Mouse (Mus musculus) liver, embryonic 12.5 days (tissue): Measurements from ENCODE around the gene Eef1a2. TPM values are rescaled to one million over a fixed set of nuclear protein-coding genes. Genes with fewer than 3 reads are reported as not detected.

Source experiments
- ATAC-seq: fragments of 200-750 bp; cut with Nextera tagmentation; 2 replicates; pipeline ENCODE4 v1.8.0; 2017; ENCODE audit warnings: moderate number of reproducible peaks, mild to moderate bottlenecking, moderate library complexity
- H3K27ac ChIP-seq: fragments of 300-500 bp; sonication (generic); 2 replicates; pipeline ENCODE4 v1.5.1; 2016; ENCODE audit warnings: mild to moderate bottlenecking
- H3K27me3 ChIP-seq: fragments of 300-500 bp; sonication (generic); replicated peaks from 2 replicates; pipeline ENCODE4 v1.6.1; 2016; ENCODE audit warnings: mild to moderate bottlenecking, moderate library complexity
- H3K36me3 ChIP-seq: fragments of 300-500 bp; sonication (generic); 2 replicates; pipeline ENCODE4 v1.6.1; 2016; ENCODE audit warnings: mild to moderate bottlenecking, moderate library complexity
- H3K4me1 ChIP-seq: fragments of 300-500 bp; sonication (generic); 2 replicates; pipeline ENCODE4 v1.6.1; 2016
- H3K4me2 ChIP-seq: fragments of 300-500 bp; sonication (generic); 2 replicates; pipeline ENCODE4 v1.6.1; 2016; ENCODE audit warnings: mild to moderate bottlenecking, moderate library complexity
- H3K4me3 ChIP-seq: fragments of 300-500 bp; sonication (generic); 2 replicates; pipeline ENCODE4 v1.5.1; 2016; ENCODE audit warnings: mild to moderate bottlenecking, moderate library complexity
- H3K9ac ChIP-seq: fragments of 300-500 bp; sonication (generic); 2 replicates; pipeline ENCODE4 v1.6.1; 2016; ENCODE audit warnings: mild to moderate bottlenecking, moderate library complexity
- H3K9me3 ChIP-seq: fragments of 300-500 bp; sonication (generic); replicated peaks from 2 replicates; pipeline ENCODE4 v1.6.1; 2016; ENCODE audit warnings: mild to moderate bottlenecking, moderate library complexity
- WGBS: fragments of 180-500 bp; shearing (Covaris S2); methylation state at CpG from one replicate; pipeline ENCODE4 v1.1.7; 2016; ENCODE audit not compliant: insufficient replicate concordance; 5-methylcytosine and 5-hydroxymethylcytosine counted together
- polyA plus RNA-seq: library from polyadenylated mRNA; unstranded; fragments of >200 nt; fragmentation: Nextera tagmentation; extraction: Ambion mirVana; gene quantifications from 2 replicates; pipeline ENCODE4 v1.2.1, GENCODE M21; 2016

The Eef1a2 gene
- polyA plus RNA-seq, 1 experiment from 2014 or later, result not detected

DNA sequence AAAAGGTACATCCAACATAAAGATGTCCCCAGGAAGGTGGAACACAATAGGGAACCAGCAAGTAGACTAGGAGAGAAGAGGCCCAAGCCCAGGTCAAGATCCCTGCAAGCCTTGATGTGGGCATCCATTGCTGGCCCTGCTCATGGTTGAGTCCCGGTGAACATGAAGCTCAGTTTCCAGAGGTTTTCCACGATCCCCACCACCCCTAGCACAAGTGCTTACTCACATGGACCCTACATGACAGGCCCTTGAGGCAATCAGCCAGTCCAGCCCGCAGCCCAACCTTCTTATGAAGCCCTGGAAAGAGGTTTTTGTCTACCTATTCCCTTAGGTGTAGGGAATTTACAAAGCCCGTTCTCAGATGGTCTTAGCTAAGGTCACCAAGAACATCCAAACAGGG, 366 bp upstream of the Eef1a2 start:
- Histone ChIP-seq H3K9ac (no peak overlapping the region), H3K4me2 (no peak overlapping the region), H3K9me3 (no peaks in the 10 kb centered on the region), H3K36me3 (no peaks in the 10 kb centered on the region), H3K27me3 (peaks cover 65% of the 10 kb centered on the region), H3K4me1 (no peaks in the 10 kb centered on the region), H3K4me3 (no peak overlapping the region), H3K27ac (no peak overlapping the region)
- no peak for ATAC-seq
- 46% methylated on average over 4 of the region's 4 CpGs for WGBS

DNA sequence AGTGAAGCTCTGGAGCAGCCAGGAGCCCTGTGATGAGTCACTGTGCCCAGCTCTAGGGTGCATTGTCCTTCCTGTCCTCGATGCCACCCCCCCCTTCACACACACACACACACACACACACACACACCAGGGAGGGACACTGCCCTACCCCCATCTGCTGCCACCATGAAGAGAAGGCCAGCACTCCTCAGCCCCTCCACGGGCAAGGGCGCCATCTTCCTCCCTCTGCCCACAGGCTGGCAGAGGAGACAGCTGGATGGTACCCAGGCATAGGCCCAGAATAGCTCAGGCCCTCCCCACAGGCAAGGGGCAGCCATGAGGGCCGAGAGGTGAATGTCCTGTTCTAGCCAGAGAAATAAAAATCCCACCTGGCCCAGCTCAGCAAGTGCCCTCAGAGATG, 1.0 kb downstream of the Eef1a2 start:
- no peaks in the 10 kb centered on the region for H3K36me3 ChIP-seq
- H3K27ac ChIP-seq, result no peak overlapping the region
- H3K27me3 ChIP-seq, result peaks cover 76% of the 10 kb centered on the region
- no peak overlapping the region for H3K4me3 ChIP-seq
- no peaks in the 10 kb centered on the region for H3K9me3 ChIP-seq
- ATAC-seq, result no peak
- no peak overlapping the region for H3K9ac ChIP-seq
- 45% methylated on average over 3 of the region's 4 CpGs for WGBS
- no peak overlapping the region for H3K4me2 ChIP-seq
- H3K4me1 ChIP-seq, result no peaks in the 10 kb centered on the region

DNA sequence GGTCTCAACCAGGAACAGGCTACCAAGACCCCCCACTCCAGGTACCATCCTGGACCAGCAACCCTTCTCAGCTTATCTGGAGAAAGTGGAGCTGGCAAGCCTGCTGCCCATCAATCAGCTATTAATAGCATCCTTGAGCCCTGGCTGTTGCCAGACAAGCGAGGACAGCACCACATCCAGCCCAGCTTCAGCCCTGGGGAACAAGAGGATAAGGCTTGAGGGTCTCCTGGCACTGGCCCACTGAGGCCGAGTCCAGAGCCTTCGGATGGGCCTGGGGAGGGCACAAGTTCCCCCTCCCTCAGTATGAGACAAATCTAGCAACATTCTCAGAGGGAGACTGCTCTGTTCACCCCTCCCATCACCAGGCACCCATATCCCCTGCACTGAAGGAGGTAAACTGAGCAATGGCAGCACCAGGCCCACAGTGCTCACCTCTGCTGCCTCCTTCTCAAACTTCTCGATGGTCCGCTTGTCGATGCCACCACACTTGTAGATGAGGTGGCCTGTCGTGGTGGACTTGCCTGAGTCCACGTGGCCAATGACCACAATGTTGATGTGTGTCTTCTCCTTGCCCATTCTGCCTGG, 1.9 kb downstream of the Eef1a2 start:
- H3K4me1 ChIP-seq, result no peaks in the 10 kb centered on the region
- H3K4me2 ChIP-seq, result no peak overlapping the region
- no peak for ATAC-seq
- WGBS, result 45% methylated on average over 8 of the region's 8 CpGs
- no peak overlapping the region for H3K4me3 ChIP-seq
- peaks cover 85% of the 10 kb centered on the region for H3K27me3 ChIP-seq
- no peaks in the 10 kb centered on the region for H3K9me3 ChIP-seq
- H3K36me3 ChIP-seq, result no peaks in the 10 kb centered on the region
- no peak overlapping the region for H3K9ac ChIP-seq
- no peak overlapping the region for H3K27ac ChIP-seq

DNA sequence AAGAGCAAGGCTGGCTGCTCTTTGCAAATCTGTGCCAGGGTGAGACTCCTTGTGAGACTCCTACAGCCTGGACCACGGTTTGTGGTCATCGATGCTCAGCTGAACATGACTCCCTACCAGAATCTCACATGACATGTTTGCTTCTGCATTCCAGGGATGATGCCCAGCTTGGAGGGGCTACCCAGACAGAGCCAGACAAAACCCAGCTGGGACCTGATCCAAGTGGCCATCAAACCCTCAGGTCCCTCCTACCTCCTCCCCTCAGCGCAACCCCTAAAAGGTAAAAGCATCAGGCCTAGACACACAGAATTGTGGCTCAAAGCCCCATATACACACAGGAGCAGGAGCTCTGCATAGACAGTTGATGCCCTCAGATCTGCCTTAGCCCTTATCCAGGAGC, 2.5 kb downstream of the Eef1a2 start:
- Histone ChIP-seq H3K9me3 (no peaks in the 10 kb centered on the region), H3K27me3 (peaks cover 88% of the 10 kb centered on the region), H3K4me1 (no peaks in the 10 kb centered on the region), H3K36me3 (no peaks in the 10 kb centered on the region), H3K4me3 (no peak overlapping the region), H3K27ac (no peak overlapping the region), H3K9ac (no peak overlapping the region), H3K4me2 (no peak overlapping the region)
- WGBS, result 77% methylated on average over 3 of the region's 3 CpGs
- ATAC-seq, result no peak

DNA sequence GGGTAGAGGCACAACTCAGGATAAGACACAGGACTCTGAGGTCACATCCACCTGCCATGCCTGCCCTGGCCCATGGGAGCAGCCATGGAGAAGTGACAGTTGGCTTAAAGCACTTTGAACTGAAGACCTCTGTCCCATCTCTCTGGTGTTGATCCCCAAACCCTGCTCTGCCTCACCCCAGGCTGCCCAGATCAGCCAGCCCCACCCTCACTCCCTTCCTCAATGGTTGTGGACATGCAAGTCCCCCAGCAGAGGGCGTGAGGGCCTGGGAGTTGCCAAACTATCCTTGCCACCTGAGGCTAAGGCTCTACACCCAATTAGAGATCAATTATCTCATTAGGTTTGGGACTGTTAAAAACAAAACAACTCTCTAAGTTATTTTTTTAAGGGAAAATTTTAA, 3.0 kb downstream of the Eef1a2 start:
- Histone ChIP-seq H3K9me3 (no peaks in the 10 kb centered on the region), H3K36me3 (no peaks in the 10 kb centered on the region), H3K27me3 (peaks cover 88% of the 10 kb centered on the region), H3K4me1 (no peaks in the 10 kb centered on the region), H3K4me2 (no peak overlapping the region), H3K4me3 (no peak overlapping the region), H3K27ac (no peak overlapping the region), H3K9ac (no peak overlapping the region)
- 0% methylated on average over 1 of the region's 1 CpGs for WGBS
- no peak for ATAC-seq

DNA sequence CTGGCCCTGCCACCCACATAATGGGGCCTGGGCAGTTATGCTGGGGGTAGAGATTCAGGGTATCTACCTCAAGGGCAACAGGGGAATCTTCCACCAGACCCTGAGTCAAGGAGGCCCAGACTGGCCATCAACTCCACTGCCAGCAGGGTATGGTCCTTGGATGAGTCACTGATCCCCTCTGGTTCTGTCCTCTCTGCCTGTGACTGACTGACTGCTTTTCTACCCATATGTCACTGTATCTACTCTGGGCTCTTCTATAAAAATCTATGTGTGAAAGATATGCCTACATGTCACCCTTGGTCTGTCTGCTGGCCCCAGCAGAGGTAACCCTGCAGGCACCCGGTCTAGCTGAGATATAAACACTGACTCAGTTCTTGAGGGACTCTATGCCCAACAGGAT, 3.7 kb downstream of the Eef1a2 start:
- Histone ChIP-seq H3K27ac (no peak overlapping the region), H3K9ac (no peak overlapping the region), H3K4me2 (no peak overlapping the region), H3K4me3 (no peak overlapping the region), H3K27me3 (peaks cover 89% of the 10 kb centered on the region), H3K9me3 (no peaks in the 10 kb centered on the region), H3K4me1 (no peaks in the 10 kb centered on the region), H3K36me3 (no peaks in the 10 kb centered on the region)
- ATAC-seq, result no peak
- WGBS, result 76% methylated on average over 1 of the region's 1 CpGs

DNA sequence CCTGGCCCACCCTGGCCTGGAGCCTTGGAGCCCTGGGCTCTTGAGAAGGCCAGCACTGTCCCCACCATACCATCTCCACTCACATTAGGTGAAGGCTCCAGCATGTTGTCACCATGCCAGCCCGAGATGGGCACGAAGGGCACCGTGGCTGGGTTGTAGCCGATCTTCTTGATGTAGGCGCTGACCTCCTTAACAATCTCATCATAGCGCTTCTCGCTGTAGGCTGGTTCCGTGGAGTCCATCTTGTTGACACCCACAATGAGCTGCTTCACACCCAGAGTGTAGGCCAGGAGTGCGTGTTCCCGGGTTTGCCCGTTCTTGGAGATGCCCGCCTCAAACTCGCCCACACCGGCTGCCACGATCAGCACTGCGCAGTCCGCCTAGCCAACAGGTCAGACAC, 4.1 kb downstream of the Eef1a2 start:
- Histone ChIP-seq H3K4me1 (0 out of 2 replicates have a peak, but pooled peaks cover 3% of the 10 kb centered on the region), H3K27ac (no peak overlapping the region), H3K4me3 (no peak overlapping the region), H3K36me3 (no peaks in the 10 kb centered on the region), H3K9me3 (no peaks in the 10 kb centered on the region), H3K4me2 (no peak overlapping the region), H3K27me3 (peaks cover 89% of the 10 kb centered on the region), H3K9ac (no peak overlapping the region)
- WGBS, result 76% methylated on average over 17 of the region's 17 CpGs
- no peak for ATAC-seq

DNA sequence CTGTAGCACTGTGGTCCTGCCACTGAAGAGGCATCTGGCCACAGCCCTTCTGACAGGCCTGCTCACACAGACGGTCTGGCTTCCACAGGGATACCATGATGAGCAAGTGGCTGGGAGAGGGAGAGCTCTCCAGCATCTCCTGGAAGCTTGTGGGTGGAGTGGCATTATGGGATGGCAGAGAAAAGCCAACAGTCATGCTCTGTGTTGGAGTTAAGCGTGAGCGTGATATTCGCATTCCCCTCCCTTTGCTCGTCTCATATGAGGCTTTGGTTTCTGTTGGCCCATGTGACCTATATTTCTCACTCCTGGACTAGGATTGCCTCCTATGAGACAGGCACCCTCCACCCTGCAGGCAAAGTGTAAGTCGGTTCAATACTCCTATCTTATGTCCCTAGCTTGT, 6.5 kb downstream of the Eef1a2 start:
- Histone ChIP-seq H3K36me3 (no peaks in the 10 kb centered on the region), H3K27ac (no peak overlapping the region), H3K4me2 (no peak overlapping the region), H3K9ac (no peak overlapping the region), H3K9me3 (no peaks in the 10 kb centered on the region), H3K4me3 (no peak overlapping the region), H3K27me3 (peaks cover 88% of the 10 kb centered on the region), H3K4me1 (0 out of 2 replicates have a peak, but pooled peaks cover 5% of the 10 kb centered on the region)
- WGBS, result 56% methylated on average over 6 of the region's 6 CpGs
- no peak for ATAC-seq

DNA sequence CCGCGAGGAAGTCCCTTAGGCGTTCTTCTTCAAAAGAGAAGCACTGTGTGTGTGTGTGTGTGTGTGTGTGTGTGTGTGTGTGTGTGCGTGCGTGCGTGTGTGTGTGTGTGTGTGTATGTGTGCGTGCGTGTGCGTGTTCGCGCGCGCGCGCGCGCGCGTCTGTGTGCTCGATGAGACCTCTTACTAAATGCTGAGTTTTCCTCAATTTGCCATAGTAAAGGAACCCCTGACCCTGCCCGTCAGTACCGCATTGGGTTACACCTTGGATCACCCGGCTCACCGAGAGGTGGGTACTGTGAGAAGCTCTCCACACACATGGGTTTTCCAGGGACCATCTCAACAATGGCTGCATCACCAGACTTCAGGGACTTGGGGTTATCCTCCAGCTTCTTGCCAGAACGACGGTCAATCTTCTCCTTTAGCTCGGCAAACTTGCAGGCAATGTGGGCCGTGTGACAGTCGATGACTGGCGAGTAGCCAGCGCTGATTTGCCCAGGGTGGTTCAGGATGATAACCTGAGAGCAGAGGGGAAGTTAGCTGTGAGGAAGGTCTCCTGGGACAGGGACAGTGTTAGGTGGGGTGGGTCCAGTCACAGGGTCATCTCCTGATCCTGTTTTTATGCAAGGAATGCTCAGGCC, 8.4 kb downstream of the Eef1a2 start:
- Histone ChIP-seq H3K9ac (no peak overlapping the region), H3K36me3 (no peaks in the 10 kb centered on the region), H3K27me3 (peaks cover 86% of the 10 kb centered on the region), H3K4me1 (0 out of 2 replicates have a peak, but pooled peaks cover 5% of the 10 kb centered on the region), H3K9me3 (no peaks in the 10 kb centered on the region), H3K4me2 (peak overlapping the region; percentile 67), H3K27ac (no peak overlapping the region), H3K4me3 (peak overlapping the region; percentile 44; the same call in 1 of the 2 replicates)
- ATAC-seq, result no peak
- 18% methylated on average over 31 of the region's 31 CpGs for WGBS

DNA sequence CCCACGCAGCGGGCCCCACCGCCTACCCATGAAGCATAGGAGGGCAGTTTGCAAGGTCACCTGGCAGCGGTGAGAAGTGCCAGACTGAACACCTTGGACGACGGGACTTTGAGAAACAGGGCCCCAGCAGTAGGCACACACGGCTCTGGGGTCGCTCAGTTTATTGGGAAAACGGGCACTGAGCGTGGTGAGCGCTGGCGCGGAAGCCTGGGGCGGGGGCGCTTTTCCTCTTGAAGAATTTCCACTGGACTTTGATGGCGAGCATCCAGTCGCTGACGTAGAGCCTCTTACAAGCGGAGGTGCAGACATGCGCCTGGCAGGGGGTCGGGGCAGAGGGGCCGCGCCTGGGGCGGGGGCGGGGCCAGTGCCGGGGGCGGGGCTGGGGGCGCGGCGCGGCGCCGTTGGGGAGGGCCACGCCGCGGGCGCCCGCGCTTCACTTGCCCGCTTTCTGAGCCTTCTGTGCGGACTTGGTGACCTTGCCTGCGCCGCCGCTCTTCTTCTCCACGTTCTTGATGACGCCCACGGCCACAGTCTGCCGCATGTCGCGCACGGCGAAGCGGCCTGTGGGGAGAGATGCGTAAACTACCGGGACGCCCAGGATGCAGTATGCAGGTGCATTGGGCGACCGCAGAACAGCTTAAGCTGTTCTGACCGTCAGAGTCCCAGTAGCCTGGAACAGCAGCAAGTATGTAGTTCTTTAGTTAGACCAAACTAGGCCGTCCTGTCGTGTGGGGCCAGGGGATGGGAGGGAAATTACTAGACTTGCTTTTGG, 9.1 kb downstream of the Eef1a2 start:
- Histone ChIP-seq H3K9me3 (no peaks in the 10 kb centered on the region), H3K4me3 (peak overlapping the region; percentile 44), H3K9ac (no peak overlapping the region), H3K4me2 (peak overlapping the region; percentile 67), H3K36me3 (no peaks in the 10 kb centered on the region), H3K27me3 (peaks cover 80% of the 10 kb centered on the region), H3K4me1 (0 out of 2 replicates have a peak, but pooled peaks cover 5% of the 10 kb centered on the region), H3K27ac (no peak overlapping the region)
- 2% methylated on average over 61 of the region's 61 CpGs for WGBS
- no peak for ATAC-seq

DNA sequence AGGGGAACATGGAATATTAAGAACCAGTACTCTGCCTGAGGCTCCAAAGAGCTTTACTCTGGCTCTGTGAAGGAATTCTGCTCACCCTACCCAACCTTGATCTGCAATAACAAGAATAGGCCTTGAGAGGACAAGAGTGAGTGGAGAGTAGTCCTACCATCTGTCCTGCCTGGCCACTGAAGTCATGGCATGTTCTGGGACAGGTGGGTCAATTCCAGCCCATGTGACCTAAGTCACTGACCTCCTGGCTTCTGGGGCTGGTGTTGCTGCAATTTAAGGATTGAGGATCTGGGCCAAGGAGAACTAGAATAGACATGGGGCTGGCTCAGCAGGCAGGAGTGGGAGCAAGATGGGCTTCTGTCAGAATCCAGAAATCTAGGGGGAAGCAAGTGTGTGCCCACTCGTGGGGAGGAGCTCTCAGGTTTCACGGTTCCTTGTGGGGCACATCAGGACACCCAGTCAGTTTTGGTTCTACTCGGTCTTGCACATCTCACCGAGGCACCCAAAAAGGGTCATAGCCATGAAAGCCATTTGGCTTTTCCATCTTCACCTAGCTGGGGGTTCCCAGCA, 9.8 kb downstream of the Eef1a2 start:
- no peak overlapping the region for H3K27ac ChIP-seq
- no peak overlapping the region for H3K4me2 ChIP-seq
- no peak overlapping the region for H3K4me3 ChIP-seq
- no peaks in the 10 kb centered on the region for H3K36me3 ChIP-seq
- no peak for ATAC-seq
- H3K27me3 ChIP-seq, result peaks cover 76% of the 10 kb centered on the region
- no peak overlapping the region for H3K9ac ChIP-seq
- H3K9me3 ChIP-seq, result no peaks in the 10 kb centered on the region
- 37% methylated on average over 4 of the region's 4 CpGs for WGBS
- H3K4me1 ChIP-seq, result 0 out of 2 replicates have a peak, but pooled peaks cover 5% of the 10 kb centered on the region

DNA sequence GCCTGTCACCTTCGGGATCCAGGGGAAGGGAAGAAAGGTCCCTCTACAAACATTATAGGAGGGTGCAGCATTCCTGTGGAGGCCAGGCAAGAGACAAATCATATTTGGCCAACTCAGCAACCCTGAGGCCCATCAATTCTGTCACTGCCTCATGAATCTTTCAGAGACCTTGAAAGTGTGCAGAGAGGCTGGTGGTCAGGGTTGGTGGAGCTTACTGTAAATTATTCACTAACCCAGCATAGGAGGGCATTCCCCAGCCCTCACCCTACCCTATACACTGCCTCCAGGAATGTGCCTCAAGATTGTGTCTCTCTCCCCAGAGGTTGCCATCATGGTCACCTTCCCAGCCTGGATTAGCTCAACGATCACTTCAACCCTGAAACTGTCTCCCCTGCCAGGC, 12.1 kb downstream of the Eef1a2 start:
- peaks cover 54% of the 10 kb centered on the region for H3K27me3 ChIP-seq
- H3K36me3 ChIP-seq, result no peaks in the 10 kb centered on the region
- H3K9ac ChIP-seq, result no peak overlapping the region
- WGBS, result 53% methylated on average over 2 of the region's 2 CpGs
- 0 out of 2 replicates have a peak, but pooled peaks cover 5% of the 10 kb centered on the region for H3K4me1 ChIP-seq
- no peak overlapping the region for H3K4me2 ChIP-seq
- no peak for ATAC-seq
- H3K9me3 ChIP-seq, result no peaks in the 10 kb centered on the region
- H3K4me3 ChIP-seq, result no peak overlapping the region
- H3K27ac ChIP-seq, result no peak overlapping the region
